Mouse (Mus musculus) forebrain, embryonic 16.5 days (tissue): ENCODE measurements around the gene Pola1. TPM values are rescaled to one million over a fixed set of nuclear protein-coding genes. Genes with fewer than 3 reads are reported as not detected.
A peak's percentile ranks its signal among the peaks of the same experiment; 100 is the strongest.

ENCODE experiments used
- ATAC-seq: fragments of 200-750 bp; cut with Nextera tagmentation; 2 replicates; pipeline ENCODE4 v1.8.0; 2017; ENCODE audit warnings: mild to moderate bottlenecking, moderate library complexity
- H3K27ac ChIP-seq: fragments of 300-500 bp; sonication (generic); 2 replicates; pipeline ENCODE4 v1.5.1; 2014; ENCODE audit warnings: low read length, control low read depth
- H3K27me3 ChIP-seq: fragments of 300-500 bp; sonication (generic); replicated peaks from 2 replicates; pipeline ENCODE4 v1.6.1; 2014; ENCODE audit warnings: low read length; ENCODE audit not compliant: control insufficient read depth, insufficient read depth
- H3K36me3 ChIP-seq: fragments of 300-500 bp; sonication (generic); 2 replicates; pipeline ENCODE4 v1.6.1; 2014; ENCODE audit not compliant: control insufficient read depth, insufficient read depth
- H3K4me1 ChIP-seq: fragments of 300-500 bp; sonication (generic); replicated peaks from 2 replicates; pipeline ENCODE4 v1.6.1; 2014; ENCODE audit warnings: low read length; ENCODE audit not compliant: control insufficient read depth, insufficient read depth
- H3K4me2 ChIP-seq: fragments of 300-500 bp; sonication (generic); 2 replicates; pipeline ENCODE4 v1.6.1; 2014; ENCODE audit warnings: mild to moderate bottlenecking, low read length, control low read depth
- H3K4me3 ChIP-seq: fragments of 300-500 bp; sonication (generic); replicated peaks from 2 replicates; pipeline ENCODE4 v1.5.1; 2014; ENCODE audit warnings: mild to moderate bottlenecking, low read length, control low read depth
- H3K9ac ChIP-seq: fragments of 300-500 bp; sonication (generic); replicated peaks from 2 replicates; pipeline ENCODE4 v1.6.1; 2014; ENCODE audit warnings: low read depth, low read length, control low read depth
- H3K9me3 ChIP-seq: fragments of 300-500 bp; sonication (generic); 2 replicates; pipeline ENCODE4 v1.6.1; 2016; ENCODE audit warnings: low read length; ENCODE audit not compliant: control insufficient read depth
- WGBS: fragments of 180-500 bp; shearing (Covaris S2); extraction: QIAGEN DNeasy Blood & Tissue Kit; methylation state at CpG from one replicate; pipeline ENCODE4 v1.1.7; 2014; 5-methylcytosine and 5-hydroxymethylcytosine counted together
- polyA plus RNA-seq: library from polyadenylated mRNA; unstranded; fragments of >200 nt; fragmentation: Nextera tagmentation; extraction: Ambion mirVana; gene quantifications from 2 replicates; pipeline ENCODE4 v1.2.1, GENCODE M21; 2015

Pola1 gene
- polyA plus RNA-seq, 1 experiment from 2014 or later = 10.8 TPM

DNA sequence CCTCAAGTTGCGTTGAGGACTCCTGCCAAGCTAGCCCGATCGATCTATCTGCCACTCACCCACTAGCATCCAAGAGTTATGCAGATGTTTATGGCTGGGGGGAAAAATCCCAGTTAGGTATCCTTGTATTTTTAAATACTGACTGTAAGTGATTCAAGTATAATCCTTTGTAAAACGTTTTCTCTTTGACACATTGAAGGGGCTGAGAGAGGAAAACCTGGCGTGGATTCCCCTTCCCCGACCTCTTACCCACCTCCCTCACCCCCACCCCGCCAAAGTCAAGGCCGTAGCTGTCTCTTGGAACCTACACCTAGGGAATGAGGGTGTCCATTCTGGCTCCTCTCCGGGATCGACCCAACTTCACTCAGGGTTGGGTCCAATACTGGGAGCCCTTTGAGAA is 346.9 kb downstream of the Pola1 start:
- WGBS = 15% methylated on average over 10 of the region's 10 CpGs
- no peaks in the 10 kb centered on the region for H3K36me3 ChIP-seq
- H3K4me1 ChIP-seq = peaks cover 8% of the 10 kb centered on the region
- no peaks in the 10 kb centered on the region for H3K27me3 ChIP-seq
- H3K4me2 ChIP-seq = peak overlapping the region; percentile 51
- H3K9ac ChIP-seq = peak overlapping the region; percentile 51; the same call in 1 of the 2 replicates
- ATAC-seq = no peak
- H3K27ac ChIP-seq = peak overlapping the region; percentile 72
- H3K4me3 ChIP-seq = peak overlapping the region; percentile 32
- H3K9me3 ChIP-seq = no peaks in the 10 kb centered on the region

DNA sequence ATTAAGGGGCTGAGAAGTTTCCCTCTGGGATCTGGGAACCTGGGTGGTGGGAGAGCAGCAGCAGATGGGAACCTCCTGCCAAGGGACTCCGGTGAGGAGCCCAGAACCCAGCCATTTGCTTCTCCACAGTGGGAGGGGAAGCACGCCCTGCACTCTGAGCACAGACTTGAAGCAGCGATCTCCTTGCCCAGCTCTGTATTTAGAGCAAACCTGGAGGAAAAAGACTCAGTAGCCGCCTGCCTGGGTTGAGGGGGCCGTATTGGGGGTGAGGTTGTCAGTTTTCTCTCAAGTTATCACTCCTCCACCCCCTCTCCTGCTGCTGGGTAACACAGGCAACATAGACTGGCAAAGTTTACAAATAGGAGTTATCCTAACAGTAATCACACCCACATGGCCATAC is 350.2 kb downstream of the Pola1 start:
- Histone ChIP-seq H3K4me3 (peak overlapping the region; percentile 27), H3K27ac (peak overlapping the region; percentile 72), H3K9me3 (no peaks in the 10 kb centered on the region), H3K36me3 (no peaks in the 10 kb centered on the region), H3K9ac (peak overlapping the region; percentile 32; the same call in 1 of the 2 replicates), H3K27me3 (0 out of 2 replicates have a peak, but pooled peaks cover 3% of the 10 kb centered on the region), H3K4me2 (peak overlapping the region; percentile 45), H3K4me1 (peaks cover 4% of the 10 kb centered on the region)
- ATAC-seq = peak; percentile 37
- WGBS = 16% methylated on average over 4 of the region's 5 CpGs

- H3K4me2 ChIP-seq = peak overlapping the region; percentile 45
- H3K4me3 ChIP-seq = peak overlapping the region; percentile 27
- H3K27me3 ChIP-seq = 0 out of 2 replicates have a peak, but pooled peaks cover 3% of the 10 kb centered on the region
- ATAC-seq = peak; percentile 64
- H3K27ac ChIP-seq = peak overlapping the region; percentile 72; the same call in 1 of the 2 replicates
- H3K9me3 ChIP-seq = no peaks in the 10 kb centered on the region
- no peaks in the 10 kb centered on the region for H3K36me3 ChIP-seq
- WGBS = 22% methylated on average over 23 of the region's 23 CpGs
- peaks cover 4% of the 10 kb centered on the region for H3K4me1 ChIP-seq
- H3K9ac ChIP-seq = 0 out of 2 replicates have a peak overlapping the region, but pooled peaks have one; percentile 22
Measured at GRCm38 (mm10) chrX:93281028-93281723, 350.8 kb downstream of the Pola1 start.

DNA sequence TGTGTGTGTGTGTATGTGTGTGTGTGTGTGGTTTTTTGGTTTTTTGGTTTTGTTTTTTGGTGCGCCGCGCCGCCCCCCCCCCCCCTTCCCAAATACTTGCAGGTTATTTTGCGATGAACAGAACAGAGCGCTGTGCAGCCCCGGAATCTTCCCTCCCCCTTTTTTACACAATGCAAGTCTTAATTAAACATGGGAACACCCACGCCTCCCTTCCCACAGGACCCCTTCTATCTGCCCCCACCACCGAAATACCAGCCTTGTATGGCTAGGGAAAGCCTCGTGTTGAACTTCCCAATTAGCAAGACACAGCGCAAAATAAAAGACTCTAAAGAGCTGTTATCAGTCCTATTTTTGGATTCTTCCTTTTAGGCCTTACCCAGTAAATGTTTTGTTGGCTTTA is 352.0 kb downstream of the Pola1 start:
- H3K4me1 ChIP-seq = peaks cover 4% of the 10 kb centered on the region; the same call in 1 of the 2 replicates
- no peak for ATAC-seq
- H3K4me2 ChIP-seq = no peak overlapping the region
- H3K9me3 ChIP-seq = no peaks in the 10 kb centered on the region
- WGBS = 38% methylated on average over 8 of the region's 11 CpGs
- H3K27ac ChIP-seq = no peak overlapping the region
- H3K36me3 ChIP-seq = no peaks in the 10 kb centered on the region
- no peak overlapping the region for H3K4me3 ChIP-seq
- H3K27me3 ChIP-seq = 0 out of 2 replicates have a peak, but pooled peaks cover 3% of the 10 kb centered on the region
- H3K9ac ChIP-seq = no peak overlapping the region

- peak; percentile 80 for ATAC-seq
- no peak overlapping the region for H3K4me2 ChIP-seq
- H3K27ac ChIP-seq = no peak overlapping the region
- peaks cover 2% of the 10 kb centered on the region; the same call in 1 of the 2 replicates for H3K4me1 ChIP-seq
- 31% methylated on average over 3 of the region's 3 CpGs for WGBS
- H3K9me3 ChIP-seq = no peaks in the 10 kb centered on the region
- no peak overlapping the region for H3K9ac ChIP-seq
- no peak overlapping the region for H3K4me3 ChIP-seq
- H3K36me3 ChIP-seq = no peaks in the 10 kb centered on the region
- 0 out of 2 replicates have a peak, but pooled peaks cover 3% of the 10 kb centered on the region for H3K27me3 ChIP-seq
Measured at GRCm38 (mm10) chrX:93275689-93276088, 356.3 kb downstream of the Pola1 start.

Other genes starting within 250 kb of the Pola1 start
- 26.9 and 30.5 TPM in 2 replicates for gene Pcyt1b, start 22.7 kb upstream of the Pola1 start, polyA plus RNA-seq
- 28.7 and 34.2 TPM in 2 replicates for gene Pdk3, start 200.0 kb upstream of the Pola1 start, polyA plus RNA-seq